Mouse (Mus musculus) C2C12 (cell line): Measurements from ENCODE around the gene Pdzd2.

Experiments
- CEBPB ChIP-seq: IDR thresholded peaks from one replicate; pipeline ENCODE4 v1.6.1; 2011; ENCODE audit warnings: low read depth, mild to moderate bottlenecking, control low read depth, moderate library complexity
- CTCF ChIP-seq: IDR thresholded peaks from one replicate; pipeline ENCODE4 v1.5.1; 2011; ENCODE audit not compliant: control insufficient read depth, insufficient read depth, insufficient read length
- MAX ChIP-seq: IDR thresholded peaks from one replicate; pipeline ENCODE4 v1.6.1; 2011; ENCODE audit warnings: mild to moderate bottlenecking, control low read depth
- MYOD1 ChIP-seq: IDR thresholded peaks from one replicate; pipeline ENCODE4 v1.6.1; 2011; ENCODE audit warnings: low read depth; ENCODE audit not compliant: control insufficient read depth, insufficient read length
- MYOG ChIP-seq: IDR thresholded peaks from one replicate; pipeline ENCODE4 v1.6.1; 2011; ENCODE audit not compliant: control insufficient read depth, insufficient read length; ENCODE audit errors: extremely low read depth
- USF1 ChIP-seq: IDR thresholded peaks from one replicate; pipeline ENCODE4 v1.6.1; 2011; ENCODE audit warnings: low read depth, mild to moderate bottlenecking, control low read depth, moderate library complexity

GRCm38 (mm10) chr15:12373496-12373895, 366.2 kb downstream of the Pdzd2 start:
- no peak for TF ChIP-seq USF1
- no peak for TF ChIP-seq CEBPB
- TF ChIP-seq MYOD1 = no peak
- TF ChIP-seq CTCF = no peak
- no peak for TF ChIP-seq MYOG
- TF ChIP-seq MAX = no peak
